Mouse (Mus musculus) forebrain, embryonic 16.5 days (tissue): Measurements from ENCODE around the gene Ankrd63. TPM values are rescaled to one million over a fixed set of nuclear protein-coding genes. Genes with fewer than 3 reads are reported as not detected.
A peak's percentile ranks its signal among the peaks of the same experiment; 100 is the strongest.

Experiments used
- ATAC-seq: fragments of 200-750 bp; cut with Nextera tagmentation; 2 replicates; pipeline ENCODE4 v1.8.0; 2017; ENCODE audit warnings: mild to moderate bottlenecking, moderate library complexity
- H3K27ac ChIP-seq: fragments of 300-500 bp; sonication (generic); 2 replicates; pipeline ENCODE4 v1.5.1; 2014; ENCODE audit warnings: low read length, control low read depth
- H3K27me3 ChIP-seq: fragments of 300-500 bp; sonication (generic); replicated peaks from 2 replicates; pipeline ENCODE4 v1.6.1; 2014; ENCODE audit warnings: low read length; ENCODE audit not compliant: control insufficient read depth, insufficient read depth
- H3K36me3 ChIP-seq: fragments of 300-500 bp; sonication (generic); 2 replicates; pipeline ENCODE4 v1.6.1; 2014; ENCODE audit not compliant: control insufficient read depth, insufficient read depth
- H3K4me1 ChIP-seq: fragments of 300-500 bp; sonication (generic); replicated peaks from 2 replicates; pipeline ENCODE4 v1.6.1; 2014; ENCODE audit warnings: low read length; ENCODE audit not compliant: control insufficient read depth, insufficient read depth
- H3K4me2 ChIP-seq: fragments of 300-500 bp; sonication (generic); 2 replicates; pipeline ENCODE4 v1.6.1; 2014; ENCODE audit warnings: mild to moderate bottlenecking, low read length, control low read depth
- H3K4me3 ChIP-seq: fragments of 300-500 bp; sonication (generic); replicated peaks from 2 replicates; pipeline ENCODE4 v1.5.1; 2014; ENCODE audit warnings: mild to moderate bottlenecking, low read length, control low read depth
- H3K9ac ChIP-seq: fragments of 300-500 bp; sonication (generic); replicated peaks from 2 replicates; pipeline ENCODE4 v1.6.1; 2014; ENCODE audit warnings: low read depth, low read length, control low read depth
- H3K9me3 ChIP-seq: fragments of 300-500 bp; sonication (generic); 2 replicates; pipeline ENCODE4 v1.6.1; 2016; ENCODE audit warnings: low read length; ENCODE audit not compliant: control insufficient read depth
- WGBS: fragments of 180-500 bp; shearing (Covaris S2); extraction: QIAGEN DNeasy Blood & Tissue Kit; methylation state at CpG from one replicate; pipeline ENCODE4 v1.1.7; 2014; 5-methylcytosine and 5-hydroxymethylcytosine counted together
- polyA plus RNA-seq: library from polyadenylated mRNA; unstranded; fragments of >200 nt; fragmentation: Nextera tagmentation; extraction: Ambion mirVana; gene quantifications from 2 replicates; pipeline ENCODE4 v1.2.1, GENCODE M21; 2015

Gene Ankrd63
- polyA plus RNA-seq, 1 experiment from 2014 or later = 0.43 TPM

DNA sequence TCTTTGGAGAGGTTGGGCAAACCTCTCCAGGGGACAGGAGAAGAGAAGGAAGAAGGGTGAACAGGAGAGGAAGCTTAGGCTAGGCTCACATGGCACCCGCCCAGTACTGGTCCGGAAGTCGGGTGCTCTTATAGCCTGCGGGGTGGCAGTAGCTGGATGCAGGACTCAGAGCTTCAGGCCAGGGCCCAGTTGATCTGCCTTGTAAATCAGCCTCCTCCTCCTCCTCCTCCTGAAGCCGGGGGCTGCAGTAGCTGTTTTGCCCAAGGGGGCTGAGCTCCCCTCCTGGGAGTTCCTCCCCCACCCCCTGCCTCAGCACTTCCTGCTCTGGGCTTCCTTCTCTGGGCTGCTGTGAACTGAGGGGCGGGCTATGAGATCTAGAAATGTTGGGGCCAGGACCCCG is 24.6 kb upstream of the Ankrd63 start, which contains the start of gene Plcb2:
Gene Plcb2 (minus strand): TSS at position 102 of the 400 bp plus-strand sequence.
- ATAC-seq = no peak
- no peak within 1 kb of the TSS for H3K4me2 ChIP-seq
- H3K36me3 ChIP-seq = no peaks in the 10 kb centered on the region
- no peaks in the 10 kb centered on the region for H3K9me3 ChIP-seq
- no peak within 1 kb of the TSS for H3K27ac ChIP-seq
- 26% methylated on average over 7 of the region's 7 CpGs for WGBS
- H3K27me3 ChIP-seq = no peaks in the 10 kb centered on the region
- H3K4me1 ChIP-seq = peaks cover 16% of the 10 kb centered on the region
- no peak within 1 kb of the TSS for H3K9ac ChIP-seq
- H3K4me3 ChIP-seq = no peak within 1 kb of the TSS

DNA sequence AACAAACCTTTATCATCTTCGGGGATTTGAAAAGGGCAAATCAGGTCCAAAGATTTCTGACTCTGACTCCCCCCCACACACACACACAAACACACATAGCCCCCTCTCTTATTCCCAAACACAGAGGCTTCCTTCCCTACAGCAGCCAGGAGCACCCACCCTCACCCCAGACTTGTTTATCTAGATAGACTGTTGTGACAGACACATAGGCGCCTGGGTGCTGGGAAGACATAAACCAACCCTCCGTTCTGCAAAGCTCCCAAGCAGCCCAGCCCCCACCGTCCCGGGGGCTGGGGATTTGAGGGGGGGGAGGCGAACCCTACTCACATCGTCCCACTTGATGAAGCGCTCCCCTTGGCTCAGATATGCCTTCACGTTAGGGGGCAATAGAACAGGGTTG is 24.1 kb upstream of the Ankrd63 start:
- H3K9me3 ChIP-seq = no peaks in the 10 kb centered on the region
- WGBS = 28% methylated on average over 9 of the region's 9 CpGs
- no peaks in the 10 kb centered on the region for H3K36me3 ChIP-seq
- H3K4me3 ChIP-seq = no peak overlapping the region
- no peak overlapping the region for H3K27ac ChIP-seq
- H3K4me1 ChIP-seq = peaks cover 12% of the 10 kb centered on the region
- no peak overlapping the region for H3K9ac ChIP-seq
- H3K4me2 ChIP-seq = no peak overlapping the region
- no peaks in the 10 kb centered on the region for H3K27me3 ChIP-seq
- ATAC-seq = no peak

DNA sequence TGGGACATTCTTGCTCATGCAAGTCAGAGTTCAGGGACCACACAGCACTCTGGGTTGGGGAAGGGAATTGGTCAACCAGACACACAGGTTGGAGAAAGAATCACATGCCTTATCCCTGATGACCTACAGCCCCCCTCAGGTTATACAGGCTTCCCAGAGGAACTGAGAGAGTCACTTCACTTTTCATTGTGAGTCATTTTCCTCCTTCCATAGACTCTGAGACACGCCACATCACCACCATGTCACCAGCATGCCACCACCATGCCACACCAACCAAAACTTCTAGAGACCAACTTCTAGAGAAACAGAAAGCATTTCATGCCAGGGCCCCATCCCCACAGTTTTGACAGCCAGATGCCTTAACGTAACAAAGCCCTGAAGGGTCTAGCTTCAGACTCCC is 23.1 kb upstream of the Ankrd63 start:
- ATAC-seq = no peak
- H3K27me3 ChIP-seq = no peaks in the 10 kb centered on the region
- H3K36me3 ChIP-seq = no peaks in the 10 kb centered on the region
- H3K4me3 ChIP-seq = no peak overlapping the region
- H3K4me2 ChIP-seq = no peak overlapping the region
- H3K9ac ChIP-seq = no peak overlapping the region
- no peaks in the 10 kb centered on the region for H3K9me3 ChIP-seq
- WGBS = 76% methylated on average over 2 of the region's 2 CpGs
- no peak overlapping the region for H3K27ac ChIP-seq
- peaks cover 11% of the 10 kb centered on the region for H3K4me1 ChIP-seq

DNA sequence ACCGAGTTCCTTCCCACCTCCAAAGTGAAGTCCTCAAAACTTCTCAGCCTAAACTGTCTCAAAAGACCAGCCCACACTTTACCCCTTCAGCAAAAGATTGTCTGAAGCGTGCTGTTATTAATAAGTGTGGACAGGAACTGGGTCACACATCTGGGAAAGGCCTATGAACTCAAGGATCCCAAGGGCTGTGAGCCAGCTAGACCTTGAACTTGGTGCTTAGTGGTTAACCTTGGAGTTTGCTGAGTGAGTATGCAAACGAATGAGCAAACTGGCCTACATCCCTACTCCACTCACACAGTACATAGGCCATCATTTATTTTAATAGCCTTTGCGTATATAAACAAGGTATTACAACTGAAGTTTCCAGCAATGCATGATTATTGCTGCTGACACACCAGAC is 21.7 kb upstream of the Ankrd63 start:
- H3K27ac ChIP-seq = no peak overlapping the region
- WGBS = 82% methylated on average over 4 of the region's 4 CpGs
- H3K36me3 ChIP-seq = no peaks in the 10 kb centered on the region
- peaks cover 11% of the 10 kb centered on the region for H3K4me1 ChIP-seq
- no peaks in the 10 kb centered on the region for H3K9me3 ChIP-seq
- H3K4me2 ChIP-seq = no peak overlapping the region
- no peaks in the 10 kb centered on the region for H3K27me3 ChIP-seq
- H3K4me3 ChIP-seq = no peak overlapping the region
- H3K9ac ChIP-seq = no peak overlapping the region
- ATAC-seq = no peak

DNA sequence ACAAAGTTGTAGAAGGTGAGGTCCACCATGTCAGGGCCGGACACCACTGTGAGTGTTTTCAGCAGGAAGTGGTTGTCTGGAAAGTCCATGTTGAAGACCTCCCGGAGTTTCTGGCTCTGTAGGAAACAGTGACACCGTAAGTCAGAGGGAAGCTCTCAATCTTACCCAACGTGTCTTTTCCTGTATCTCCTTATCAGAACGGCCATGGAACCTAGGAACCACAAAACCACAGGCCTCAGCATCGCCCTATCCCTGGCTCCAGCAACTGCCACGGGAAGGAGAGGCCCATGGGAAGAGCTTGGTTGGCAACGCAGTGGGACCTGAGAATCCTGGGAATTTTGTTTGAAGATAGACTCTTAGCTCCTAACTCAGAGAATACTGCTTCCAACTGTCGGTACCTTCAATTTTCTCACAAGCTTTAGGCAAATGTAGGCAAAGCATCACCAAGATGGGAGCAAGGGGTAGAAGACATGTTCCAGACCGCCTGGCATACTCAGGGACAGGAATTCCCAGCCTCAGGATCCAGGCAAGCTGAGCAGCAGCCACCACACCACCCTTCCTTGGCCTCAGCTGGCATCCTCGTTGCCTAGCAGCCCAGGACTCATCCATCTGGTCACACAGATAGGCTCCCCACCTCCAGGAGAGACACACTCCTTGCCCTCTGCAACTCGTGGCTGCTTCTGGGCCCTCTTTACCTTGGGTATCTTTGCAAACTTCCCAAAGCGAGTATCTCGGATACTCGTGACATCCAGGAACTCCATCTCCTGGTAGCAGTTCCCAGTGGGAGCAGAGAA is 20.1 kb upstream of the Ankrd63 start:
- H3K4me3 ChIP-seq = no peak overlapping the region
- no peaks in the 10 kb centered on the region for H3K9me3 ChIP-seq
- no peak overlapping the region for H3K4me2 ChIP-seq
- no peaks in the 10 kb centered on the region for H3K27me3 ChIP-seq
- H3K36me3 ChIP-seq = no peaks in the 10 kb centered on the region
- WGBS = 90% methylated on average over 15 of the region's 15 CpGs
- no peak overlapping the region for H3K27ac ChIP-seq
- H3K9ac ChIP-seq = no peak overlapping the region
- H3K4me1 ChIP-seq = peaks cover 4% of the 10 kb centered on the region; the same call in 1 of the 2 replicates
- ATAC-seq = no peak

DNA sequence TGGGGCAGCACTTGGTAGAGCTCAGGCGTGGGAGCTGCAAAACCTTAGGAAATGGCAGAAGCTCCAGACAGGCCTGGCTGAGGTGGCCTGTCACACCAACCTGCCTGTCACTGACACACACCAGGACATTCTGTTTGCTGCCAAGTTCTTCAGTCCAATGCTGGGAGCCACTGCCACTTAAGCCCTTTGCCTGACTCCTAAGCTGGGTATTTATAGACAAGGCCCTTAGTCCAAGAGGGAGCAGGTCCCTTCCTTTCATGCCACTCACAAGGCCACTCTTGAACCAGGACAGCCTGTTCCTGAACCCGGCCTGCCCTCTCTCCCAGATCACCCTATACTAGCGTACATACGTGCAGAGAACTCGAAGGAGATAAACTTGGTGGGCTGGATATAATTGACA is 12.9 kb upstream of the Ankrd63 start:
- no peak overlapping the region for H3K4me3 ChIP-seq
- no peak overlapping the region for H3K9ac ChIP-seq
- no peaks in the 10 kb centered on the region for H3K9me3 ChIP-seq
- H3K27me3 ChIP-seq = peaks cover 3% of the 10 kb centered on the region; the same call in 1 of the 2 replicates
- 77% methylated on average over 5 of the region's 5 CpGs for WGBS
- no peak overlapping the region for H3K4me2 ChIP-seq
- ATAC-seq = no peak
- H3K36me3 ChIP-seq = no peaks in the 10 kb centered on the region
- peaks cover 14% of the 10 kb centered on the region for H3K4me1 ChIP-seq
- no peak overlapping the region for H3K27ac ChIP-seq

DNA sequence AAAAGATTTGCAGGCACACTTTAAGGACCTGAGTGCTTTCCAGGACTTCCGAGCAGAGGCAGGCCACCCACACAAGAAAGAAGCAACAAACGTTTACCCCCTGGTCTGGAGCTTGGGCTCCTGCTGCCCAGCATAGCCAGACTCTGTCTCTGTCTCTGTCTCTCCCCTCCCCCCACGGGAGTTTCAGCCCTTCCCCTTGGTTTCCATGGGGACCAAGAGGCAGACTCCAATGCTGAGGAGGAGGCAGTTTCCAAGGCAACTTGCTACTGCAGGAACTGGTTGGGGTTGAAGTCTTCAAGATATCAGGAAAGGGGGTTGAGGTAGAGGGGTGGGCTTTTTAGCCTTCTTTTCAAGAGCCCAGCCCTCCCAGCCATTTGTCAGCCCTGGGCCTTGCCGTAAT is 10.5 kb upstream of the Ankrd63 start:
- Histone ChIP-seq H3K27ac (no peak overlapping the region), H3K9ac (no peak overlapping the region), H3K9me3 (no peaks in the 10 kb centered on the region), H3K36me3 (no peaks in the 10 kb centered on the region), H3K4me2 (no peak overlapping the region), H3K4me1 (peaks cover 26% of the 10 kb centered on the region), H3K27me3 (peaks cover 14% of the 10 kb centered on the region), H3K4me3 (no peak overlapping the region)
- peak; percentile 78 for ATAC-seq
- 23% methylated on average over 4 of the region's 4 CpGs for WGBS

DNA sequence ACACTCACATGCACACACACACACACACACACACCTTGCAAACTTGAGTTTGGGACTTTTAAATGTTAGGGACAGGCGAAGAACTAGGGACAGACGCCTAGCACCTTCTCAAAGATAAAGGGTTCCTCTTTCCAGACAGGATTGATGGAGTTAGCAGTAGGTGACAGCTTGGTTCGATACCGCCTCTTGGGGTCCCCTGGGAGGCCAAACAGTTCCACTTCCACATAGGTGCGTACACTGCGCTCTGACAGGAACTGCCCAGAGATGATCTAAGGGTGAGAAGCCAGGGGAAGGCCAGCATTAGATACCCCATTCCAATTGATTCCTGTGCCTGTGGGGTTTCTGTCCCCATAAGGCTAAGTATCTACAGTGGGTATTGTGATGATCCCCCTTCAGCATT is 9.9 kb upstream of the Ankrd63 start:
- Histone ChIP-seq H3K27ac (no peak overlapping the region), H3K4me1 (peaks cover 26% of the 10 kb centered on the region), H3K9me3 (no peaks in the 10 kb centered on the region), H3K4me3 (no peak overlapping the region), H3K4me2 (no peak overlapping the region), H3K9ac (no peak overlapping the region), H3K36me3 (no peaks in the 10 kb centered on the region), H3K27me3 (peaks cover 17% of the 10 kb centered on the region)
- ATAC-seq = no peak
- WGBS = 87% methylated on average over 6 of the region's 6 CpGs

DNA sequence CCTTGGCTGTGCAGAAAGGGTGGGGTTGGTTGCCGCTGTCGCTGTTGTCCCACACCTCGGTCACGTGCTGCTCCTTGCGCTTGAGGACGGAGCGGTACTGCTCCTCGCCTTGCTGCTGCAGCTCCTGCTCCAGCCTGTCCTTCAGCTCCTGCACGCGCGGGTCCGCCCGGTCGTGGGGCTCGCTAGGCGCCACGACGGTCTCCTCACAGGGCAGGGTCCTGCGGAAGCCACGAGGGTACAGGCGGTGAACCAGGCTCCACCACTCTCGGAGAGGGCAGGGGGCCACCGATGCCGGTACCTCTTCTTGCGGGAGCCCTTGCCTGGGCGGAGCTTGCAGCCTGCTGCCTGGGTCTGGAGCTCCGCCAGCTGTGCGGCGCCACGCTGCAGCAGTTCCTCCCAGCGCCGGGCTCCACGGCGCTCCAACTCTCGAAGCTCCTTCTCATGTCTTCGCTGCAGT is 7.3 kb upstream of the Ankrd63 start:
- Histone ChIP-seq H3K27ac (no peak overlapping the region), H3K4me3 (peak overlapping the region; percentile 49), H3K36me3 (no peaks in the 10 kb centered on the region), H3K4me1 (peaks cover 31% of the 10 kb centered on the region), H3K27me3 (peaks cover 32% of the 10 kb centered on the region), H3K9me3 (no peaks in the 10 kb centered on the region), H3K4me2 (peak overlapping the region; percentile 90), H3K9ac (peak overlapping the region; percentile 67)
- ATAC-seq = peak; percentile 62
- 1% methylated on average over 36 of the region's 36 CpGs for WGBS
